In genomic region chr19:44292483-44292882, GRCm38 (mm10) we compare ENCODE assay signal across 8 mouse cellular contexts. TPM values are rescaled to one million over a fixed set of nuclear protein-coding genes. Genes with fewer than 3 reads are reported as not detected.
DNase-seq lines count a peak whose midpoint lies in the region; ATAC-seq lines count a peak whose summit lies in the region.

No protein-coding gene starts in this region.

- H3K4me3 ChIP-seq in neural tube, embryonic 11.5 days (ENCODE audit: low read depth, low read length), result peak overlapping the region; percentile 68
- peak overlapping the region; percentile 94 for H3K4me3 ChIP-seq in limb, embryonic 10.5 days
- peak overlapping the region; percentile 76; the same call in 1 of the 2 replicates for H3K4me3 ChIP-seq in neural tube, embryonic 15.5 days (replicated peaks)

- no peak for ATAC-seq in neural tube, embryonic 11.5 days (ENCODE audit: insufficient read depth, low FRiP score, low TSS enrichment)
- no peak for ATAC-seq in neural tube, embryonic 15.5 days (ENCODE audit: low FRiP score)

- H3K36me3 ChIP-seq in neural tube, embryonic 11.5 days (ENCODE audit: control insufficient read depth, insufficient read depth, low read length), result peaks cover 15% of the 10 kb centered on the region
- peaks cover 28% of the 10 kb centered on the region for H3K36me3 ChIP-seq in limb, embryonic 10.5 days
- H3K36me3 ChIP-seq in neural tube, embryonic 15.5 days, result peaks cover 12% of the 10 kb centered on the region

- H3K9me3 ChIP-seq in neural tube, embryonic 11.5 days (ENCODE audit: control insufficient read depth, low read length), result no peaks in the 10 kb centered on the region
- H3K9me3 ChIP-seq in limb, embryonic 10.5 days (replicated peaks), result no peaks in the 10 kb centered on the region
- H3K9me3 ChIP-seq in neural tube, embryonic 15.5 days (replicated peaks), result no peaks in the 10 kb centered on the region

- WGBS in neural tube, embryonic 11.5 days, result 54% methylated on average over 3 of the region's 3 CpGs
- 51% methylated on average over 3 of the region's 3 CpGs for WGBS in limb, embryonic 10.5 days
- 46% methylated on average over 3 of the region's 3 CpGs for WGBS in neural tube, embryonic 15.5 days

- H3K4me2 ChIP-seq in neural tube, embryonic 11.5 days (ENCODE audit: low read depth), result peak overlapping the region; percentile 72
- H3K4me2 ChIP-seq in neural tube, embryonic 15.5 days, result peak overlapping the region; percentile 99

- no peak for DNase-seq in neural tube, embryonic 11.5 days (ENCODE audit: low spot score)
- no peak for DNase-seq in neural tube, embryonic 10.5 days (ENCODE audit: extremely low spot score, low spot score)
- peak; percentile 85 to 86 for DNase-seq in cerebellum, postnatal 36 days
- no peak for DNase-seq in limb, embryonic 10.5 days (ENCODE audit: low spot score)
- DNase-seq in spleen, postnatal 10 days (ENCODE audit: low spot score in 2 of 2), result no peak
- DNase-seq in gastrocnemius, postnatal 25 days, result no peak
- no peak for DNase-seq in urinary bladder, postnatal 25 days (ENCODE audit: low spot score)

- H3K27ac ChIP-seq in neural tube, embryonic 11.5 days (ENCODE audit: low read depth, low read length), result peak overlapping the region; percentile 98
- peak overlapping the region; percentile 98 for H3K27ac ChIP-seq in limb, embryonic 10.5 days
- peak overlapping the region; percentile 99 for H3K27ac ChIP-seq in neural tube, embryonic 15.5 days (replicated peaks)

- no peak overlapping the region; the same call in 1 of the 2 replicates for H3K9ac ChIP-seq in neural tube, embryonic 11.5 days (ENCODE audit: low read length)
- peak overlapping the region; percentile 53; the same call in 1 of the 2 replicates for H3K9ac ChIP-seq in neural tube, embryonic 15.5 days (replicated peaks)

- H3K4me1 ChIP-seq in neural tube, embryonic 11.5 days (ENCODE audit: control insufficient read depth, insufficient read depth, low read length), result peaks cover 30% of the 10 kb centered on the region
- peaks cover 52% of the 10 kb centered on the region for H3K4me1 ChIP-seq in limb, embryonic 10.5 days
- H3K4me1 ChIP-seq in neural tube, embryonic 15.5 days, result peaks cover 46% of the 10 kb centered on the region

- H3K27me3 ChIP-seq in neural tube, embryonic 11.5 days (ENCODE audit: control insufficient read depth, insufficient read depth, low read length), result no peaks in the 10 kb centered on the region
- no peaks in the 10 kb centered on the region for H3K27me3 ChIP-seq in limb, embryonic 10.5 days (ENCODE audit: low read depth, poor library complexity, severe bottlenecking)
- H3K27me3 ChIP-seq in neural tube, embryonic 15.5 days (replicated peaks), result no peaks in the 10 kb centered on the region

RNA-seq across cellular contexts. Expression of gene Scd2, which starts 1.0 kb away (rescaled TPM):
- 413 and 424 TPM in 2 replicates for polyA plus RNA-seq in neural tube, embryonic 11.5 days (2014; fragmentation: Nextera tagmentation; extraction: Ambion mirVana)
- polyA plus RNA-seq in limb, embryonic 10.5 days (2016; fragmentation: Nextera tagmentation; extraction: Ambion mirVana), result 324 and 335 TPM in 2 replicates
- polyA plus RNA-seq in neural tube, embryonic 15.5 days (2015; fragmentation: Nextera tagmentation; extraction: Ambion mirVana), result 256 and 264 TPM in 2 replicates
- total RNA-seq in gastrocnemius, postnatal 25 days (2021), result 10 to 100 TPM; 11.8 to 12.5 TPM

RNA-seq across cellular contexts. Expression of gene Scd4, which starts 40.4 kb away (rescaled TPM):
- not detected in 2 replicates for polyA plus RNA-seq in neural tube, embryonic 11.5 days (2014; fragmentation: Nextera tagmentation; extraction: Ambion mirVana)
- polyA plus RNA-seq in limb, embryonic 10.5 days (2016; fragmentation: Nextera tagmentation; extraction: Ambion mirVana), result 0.08 and 0.11 TPM in 2 replicates
- 0.09 and 0.15 TPM in 2 replicates for polyA plus RNA-seq in neural tube, embryonic 15.5 days (2015; fragmentation: Nextera tagmentation; extraction: Ambion mirVana)
- total RNA-seq in gastrocnemius, postnatal 25 days (2021), result under 1 TPM; 0.15 to 0.16 TPM

Comparison
In these comparisons a context has a peak if more than half of its experiments do, and no peak if none do; other contexts are left out.
1. DNase-seq: peak in cerebellum, postnatal 36 days (2 of 2); none in neural tube, embryonic 11.5 days (single experiment), neural tube, embryonic 10.5 days (single experiment), limb, embryonic 10.5 days (single experiment), spleen, postnatal 10 days (0 of 2), gastrocnemius, postnatal 25 days (single experiment) and urinary bladder, postnatal 25 days (single experiment).
2. Peak in every context shown above with its lines, with median percentiles within 50 percentile points of each other: H3K27ac ChIP-seq and H3K4me3 ChIP-seq.